Comparison of ENCODE assay signal across 8 mouse cellular contexts in genomic region chr1:93305581-93306337, GRCm38 (mm10). TPM values are rescaled to one million over a fixed set of nuclear protein-coding genes. Genes with fewer than 3 reads are reported as not detected.
DNase-seq lines count a peak whose midpoint lies in the region; ATAC-seq lines count a peak whose summit lies in the region.

Mterf4 (minus strand) TSS chr1:93305915.

- DNase-seq in adrenal gland, adult (ENCODE audit: inconsistent age in 2 of 2, low spot score in 1 of 2), result peak; percentile 84 to 94
- peak; percentile 94 for DNase-seq in embryo, embryonic 10 days (ENCODE audit: low spot score)
- DNase-seq in gastrocnemius, postnatal 10 days, result peak; percentile 76
- DNase-seq in induced T-regulatory cell, adult 2 months (ENCODE audit: low read depth), result peak; percentile 91
- DNase-seq in left cerebral cortex, adult 9 months (ENCODE audit: low spot score in 2 of 2), result peak; percentile 18 to 77
- peak; percentile 83 for DNase-seq in right cerebral cortex, postnatal 14 days
- DNase-seq in yolk sac, embryonic 10.5 days (ENCODE audit: low spot score), result peak; percentile 75

- ATAC-seq in megakaryocyte progenitor cell, adult 5-6 weeks (replicated peaks; ENCODE audit: poor library complexity), result peak; percentile 100

RNA-seq across cellular contexts. Expression of gene Mterf4, which starts in this region (rescaled TPM):
- 10 to 100 TPM in 1 of 2 experiments, 1 to 10 TPM in 1; 9.9 to 10.2 TPM for total RNA-seq in gastrocnemius, postnatal 10 days (2021)
- 11.3 and 13.1 TPM in 2 replicates for total RNA-seq in megakaryocyte progenitor cell, adult 5-6 weeks (2015)
- total RNA-seq in megakaryocyte progenitor cell, adult 5-6 weeks (2017), result 24.4 and 27.6 TPM in 2 replicates

Comparison
In these comparisons a context has a peak if more than half of its experiments do, and no peak if none do; other contexts are left out.
1. Peak in every context shown above with its lines: DNase-seq and ATAC-seq.